Mouse (Mus musculus) limb, embryonic 10.5 days (tissue): Measurements from ENCODE around the gene Plbd2. TPM values are rescaled to one million over a fixed set of nuclear protein-coding genes. Genes with fewer than 3 reads are reported as not detected.
A peak's percentile ranks its signal among the peaks of the same experiment; 100 is the strongest.

Experiments
- DNase-seq: peaks from one replicate; pipeline ENCODE4 v3.0.0-alpha.2; 2017; ENCODE audit warnings: low spot score
- H3K27ac ChIP-seq: fragments of 300-500 bp; sonication (generic); 2 replicates; pipeline ENCODE4 v1.5.1; 2016; ENCODE audit warnings: mild to moderate bottlenecking
- H3K27me3 ChIP-seq: fragments of 300-500 bp; sonication (generic); 2 replicates; pipeline ENCODE4 v1.6.1; 2016; ENCODE audit warnings: low read depth, mild to moderate bottlenecking; ENCODE audit not compliant: poor library complexity, severe bottlenecking
- H3K36me3 ChIP-seq: fragments of 300-500 bp; sonication (generic); 2 replicates; pipeline ENCODE4 v1.6.1; 2016; ENCODE audit warnings: mild to moderate bottlenecking, moderate library complexity
- H3K4me1 ChIP-seq: fragments of 300-500 bp; sonication (generic); 2 replicates; pipeline ENCODE4 v1.6.1; 2016
- H3K4me3 ChIP-seq: fragments of 300-500 bp; sonication (generic); 2 replicates; pipeline ENCODE4 v1.5.1; 2016; ENCODE audit warnings: mild to moderate bottlenecking, moderate library complexity
- H3K9me3 ChIP-seq: fragments of 300-500 bp; sonication (generic); replicated peaks from 2 replicates; pipeline ENCODE4 v1.6.1; 2016; ENCODE audit warnings: mild to moderate bottlenecking
- WGBS: fragments of 180-500 bp; shearing (Covaris S2); methylation state at CpG from one replicate; pipeline ENCODE4 v1.1.7; 2016; 5-methylcytosine and 5-hydroxymethylcytosine counted together
- polyA plus RNA-seq: library from polyadenylated mRNA; unstranded; fragments of >200 nt; fragmentation: Nextera tagmentation; extraction: Ambion mirVana; gene quantifications from 2 replicates; pipeline ENCODE4 v1.2.1, GENCODE M21; 2016

The Plbd2 gene
- polyA plus RNA-seq, 1 experiment from 2014 or later = 43.1 TPM

GRCm38 (mm10) chr5:120465062-120465461 lies 38.4 kb downstream of the Plbd2 start:
- 47% methylated on average over 5 of the region's 5 CpGs for WGBS
- Histone ChIP-seq H3K27me3 (peaks cover 33% of the 10 kb centered on the region), H3K4me1 (peaks cover 11% of the 10 kb centered on the region), H3K9me3 (no peaks in the 10 kb centered on the region), H3K4me3 (no peak overlapping the region), H3K27ac (no peak overlapping the region), H3K36me3 (no peaks in the 10 kb centered on the region)
- peak; percentile 49 for DNase-seq

- Histone ChIP-seq H3K4me3 (no peak overlapping the region), H3K36me3 (no peaks in the 10 kb centered on the region), H3K9me3 (no peaks in the 10 kb centered on the region), H3K4me1 (peaks cover 11% of the 10 kb centered on the region), H3K27me3 (peaks cover 39% of the 10 kb centered on the region), H3K27ac (no peak overlapping the region)
- DNase-seq = peak; percentile 45
- 73% methylated on average over 4 of the region's 4 CpGs for WGBS
These were observed 39.1 kb downstream of the Plbd2 start for GRCm38 (mm10) chr5:120464321-120464720.

DNA sequence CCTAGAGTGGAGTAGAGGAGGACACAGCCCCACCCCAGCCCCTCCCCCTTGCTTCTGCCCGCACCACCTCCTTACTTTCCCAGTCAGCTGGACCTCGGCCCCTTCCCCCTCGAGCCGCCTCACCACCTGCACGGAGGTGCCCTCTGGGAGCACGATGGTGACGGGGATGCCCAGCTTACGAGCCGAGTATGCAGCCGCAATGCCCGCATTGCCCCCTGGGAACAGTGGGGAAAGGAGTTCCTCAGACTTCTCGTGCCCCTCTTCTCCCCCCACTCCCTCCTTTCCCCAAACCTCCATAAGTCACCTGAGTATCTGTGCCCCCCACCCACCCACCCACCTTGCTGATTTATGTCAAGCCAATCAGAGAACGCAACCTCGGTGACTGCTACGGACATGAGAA lies 41.5 kb downstream of the Plbd2 start:
- Histone ChIP-seq H3K27me3 (peaks cover 52% of the 10 kb centered on the region), H3K27ac (no peak overlapping the region), H3K4me3 (no peak overlapping the region), H3K36me3 (no peaks in the 10 kb centered on the region), H3K4me1 (peaks cover 13% of the 10 kb centered on the region), H3K9me3 (no peaks in the 10 kb centered on the region)
- 75% methylated on average over 15 of the region's 15 CpGs for WGBS
- DNase-seq = no peak

GRCm38 (mm10) chr5:120459133-120459532 lies 44.3 kb downstream of the Plbd2 start:
- no peak for DNase-seq
- no peak overlapping the region for H3K27ac ChIP-seq
- WGBS = 77% methylated on average over 10 of the region's 10 CpGs
- peaks cover 17% of the 10 kb centered on the region for H3K4me1 ChIP-seq
- H3K9me3 ChIP-seq = no peaks in the 10 kb centered on the region
- no peaks in the 10 kb centered on the region for H3K36me3 ChIP-seq
- no peak overlapping the region for H3K4me3 ChIP-seq
- H3K27me3 ChIP-seq = peaks cover 78% of the 10 kb centered on the region

DNA sequence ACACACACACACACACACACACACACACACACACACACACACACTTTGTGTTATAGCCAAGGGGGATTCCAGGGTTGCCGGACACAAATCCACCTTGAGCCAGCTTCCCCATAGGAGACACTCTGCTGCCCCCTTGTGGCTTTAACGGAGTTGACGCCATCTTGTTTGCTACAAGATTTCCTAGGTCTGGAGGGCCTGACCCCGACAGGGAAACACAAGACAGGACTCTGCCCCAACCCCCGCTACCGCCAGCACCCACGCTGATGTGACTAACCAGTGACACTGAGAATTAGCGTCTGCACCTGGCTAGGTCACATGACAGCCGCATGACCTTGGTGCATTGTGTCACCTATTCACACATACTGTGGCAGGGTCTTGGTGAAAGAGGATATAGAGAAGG lies 45.8 kb downstream of the Plbd2 start:
- 8% methylated on average over 9 of the region's 9 CpGs for WGBS
- no peak overlapping the region for H3K27ac ChIP-seq
- H3K4me3 ChIP-seq = no peak overlapping the region
- H3K36me3 ChIP-seq = no peaks in the 10 kb centered on the region
- H3K27me3 ChIP-seq = peaks cover 79% of the 10 kb centered on the region
- peak; percentile 89 for DNase-seq
- H3K9me3 ChIP-seq = no peaks in the 10 kb centered on the region
- peaks cover 14% of the 10 kb centered on the region for H3K4me1 ChIP-seq

DNA sequence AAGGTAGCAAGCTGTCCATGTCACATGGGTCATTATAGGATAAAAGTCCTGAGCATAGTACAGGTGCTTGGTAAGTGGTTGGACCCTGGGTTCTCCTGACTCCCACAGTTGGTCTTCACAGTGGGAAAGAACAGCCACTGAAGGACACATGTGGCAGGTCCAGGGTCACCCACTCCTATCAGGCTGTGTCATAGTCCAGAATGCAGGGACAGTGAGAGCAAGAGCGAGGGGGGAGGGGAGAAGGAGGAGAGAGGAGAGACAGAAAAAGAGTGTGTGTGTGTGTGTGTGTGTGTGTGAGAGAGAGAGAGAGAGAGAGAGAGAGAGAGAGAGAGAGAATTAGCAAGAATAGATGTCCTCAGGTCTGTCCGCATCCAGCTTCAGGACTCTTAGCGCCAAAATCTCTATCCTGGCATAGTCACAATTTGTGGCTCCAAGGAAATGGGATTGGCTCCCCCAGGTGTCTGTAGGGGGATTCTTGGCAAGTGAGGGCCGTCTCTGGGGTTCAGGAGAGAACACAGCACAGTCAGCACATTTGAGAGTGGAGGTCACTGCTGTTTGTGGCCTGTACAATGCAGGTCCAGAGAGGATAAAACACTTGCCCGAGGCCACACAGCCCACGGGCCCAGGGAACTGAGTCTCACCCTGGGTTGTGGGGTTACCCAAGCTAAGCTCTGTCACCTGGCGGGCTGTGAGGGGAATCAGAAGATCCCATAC lies 46.4 kb downstream of the Plbd2 start:
- 57% methylated on average over 7 of the region's 7 CpGs for WGBS
- Histone ChIP-seq H3K36me3 (no peaks in the 10 kb centered on the region), H3K4me3 (no peak overlapping the region), H3K27me3 (peaks cover 73% of the 10 kb centered on the region), H3K9me3 (no peaks in the 10 kb centered on the region), H3K4me1 (peaks cover 14% of the 10 kb centered on the region), H3K27ac (no peak overlapping the region)
- DNase-seq = no peak

DNA sequence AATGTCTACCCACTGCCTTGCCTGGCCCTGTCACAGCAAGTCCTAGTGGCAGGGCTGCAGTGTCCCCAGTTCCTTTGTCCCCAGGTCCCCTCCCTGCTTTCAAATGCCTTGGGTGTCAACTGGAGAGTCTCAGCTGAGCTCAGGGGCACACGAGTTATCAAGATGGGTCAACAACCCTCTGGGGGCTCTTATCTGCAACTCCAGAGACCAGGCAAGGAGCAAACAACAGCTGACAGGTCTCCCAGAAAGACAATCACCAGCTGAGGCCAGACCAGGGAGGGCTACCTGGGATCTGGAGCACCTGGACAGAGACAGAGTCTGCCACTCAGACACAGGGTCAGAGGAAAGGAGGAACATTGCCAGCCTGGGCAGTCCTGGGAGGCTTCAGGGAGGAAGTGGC lies 47.2 kb downstream of the Plbd2 start:
- Histone ChIP-seq H3K9me3 (no peaks in the 10 kb centered on the region), H3K4me1 (peaks cover 14% of the 10 kb centered on the region), H3K27me3 (peaks cover 66% of the 10 kb centered on the region), H3K27ac (no peak overlapping the region), H3K4me3 (no peak overlapping the region), H3K36me3 (no peaks in the 10 kb centered on the region)
- DNase-seq = no peak
- WGBS = 34% methylated on average over 1 of the region's 1 CpGs

DNA sequence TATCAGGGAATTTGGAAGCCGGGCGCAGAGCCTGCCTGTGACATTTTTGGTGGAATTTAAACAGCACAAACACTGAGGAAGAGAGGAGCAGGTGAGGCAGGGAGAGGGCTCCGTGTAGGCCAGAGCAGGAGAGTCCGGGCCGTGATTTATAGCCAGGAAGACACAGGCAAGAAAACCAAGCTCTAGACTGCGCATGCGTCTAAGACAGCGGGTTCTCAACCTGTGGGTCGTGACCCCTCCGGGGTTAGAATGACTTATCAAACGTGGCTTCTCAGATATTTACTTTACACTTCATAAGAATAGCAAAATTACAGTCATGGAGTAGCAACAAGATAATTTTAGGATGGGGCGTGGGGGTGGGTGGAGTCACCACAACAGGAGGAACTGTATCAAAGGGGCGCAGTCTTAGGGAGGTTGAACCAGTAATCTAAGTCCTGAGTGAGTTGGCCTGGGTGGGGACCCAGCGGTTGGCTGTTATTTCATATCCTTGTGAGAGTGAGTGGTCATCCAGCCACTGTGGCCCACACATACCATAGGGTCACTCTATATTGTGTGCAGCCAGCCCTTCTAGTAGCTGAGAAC lies 48.6 kb downstream of the Plbd2 start:
- Histone ChIP-seq H3K27ac (no peak overlapping the region), H3K9me3 (no peaks in the 10 kb centered on the region), H3K4me1 (peaks cover 14% of the 10 kb centered on the region), H3K27me3 (peaks cover 57% of the 10 kb centered on the region), H3K4me3 (0 out of 2 replicates have a peak overlapping the region, but pooled peaks have one; percentile 15), H3K36me3 (no peaks in the 10 kb centered on the region)
- 49% methylated on average over 14 of the region's 14 CpGs for WGBS
- DNase-seq = no peak

DNA sequence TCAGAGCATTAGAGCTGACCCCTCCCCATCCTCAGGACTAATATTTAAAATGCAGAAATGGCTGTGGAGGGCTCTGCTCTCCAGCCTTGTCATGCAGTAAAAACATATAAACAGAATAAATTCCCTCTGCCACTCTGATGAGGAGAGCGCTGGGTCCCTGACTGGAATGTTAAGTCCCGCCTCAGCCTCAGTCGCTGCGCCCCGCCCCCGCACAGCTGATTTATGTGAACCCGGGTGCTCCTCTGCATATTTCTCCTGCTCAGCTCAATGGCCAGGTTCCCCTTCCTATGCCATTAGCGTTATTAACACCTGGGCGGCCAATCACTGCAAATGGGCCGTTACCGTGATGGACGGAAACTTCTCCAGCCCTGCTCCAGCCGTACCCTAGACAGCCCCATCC lies 56.1 kb downstream of the Plbd2 start:
- DNase-seq = no peak
- no peaks in the 10 kb centered on the region for H3K9me3 ChIP-seq
- no peak overlapping the region for H3K4me3 ChIP-seq
- H3K27me3 ChIP-seq = peaks cover 49% of the 10 kb centered on the region
- H3K27ac ChIP-seq = no peak overlapping the region
- H3K4me1 ChIP-seq = peaks cover 5% of the 10 kb centered on the region
- 35% methylated on average over 13 of the region's 13 CpGs for WGBS
- H3K36me3 ChIP-seq = no peaks in the 10 kb centered on the region

- Histone ChIP-seq H3K36me3 (no peaks in the 10 kb centered on the region), H3K27me3 (peaks cover 95% of the 10 kb centered on the region), H3K9me3 (no peaks in the 10 kb centered on the region), H3K4me1 (peaks cover 37% of the 10 kb centered on the region), H3K27ac (no peak overlapping the region), H3K4me3 (peak overlapping the region; percentile 32)
- peak; percentile 99 for DNase-seq
- 5% methylated on average over 13 of the region's 14 CpGs for WGBS
These were observed 62.7 kb downstream of the Plbd2 start for GRCm38 (mm10) chr5:120440733-120441132.

GRCm38 (mm10) chr5:120439887-120440670 lies 63.3 kb downstream of the Plbd2 start:
- Histone ChIP-seq H3K36me3 (no peaks in the 10 kb centered on the region), H3K27me3 (peaks cover 95% of the 10 kb centered on the region), H3K4me1 (peaks cover 41% of the 10 kb centered on the region), H3K4me3 (peak overlapping the region; percentile 32), H3K9me3 (no peaks in the 10 kb centered on the region), H3K27ac (no peak overlapping the region)
- 2% methylated on average over 61 of the region's 61 CpGs for WGBS
- peak; percentile 60 for DNase-seq

DNA sequence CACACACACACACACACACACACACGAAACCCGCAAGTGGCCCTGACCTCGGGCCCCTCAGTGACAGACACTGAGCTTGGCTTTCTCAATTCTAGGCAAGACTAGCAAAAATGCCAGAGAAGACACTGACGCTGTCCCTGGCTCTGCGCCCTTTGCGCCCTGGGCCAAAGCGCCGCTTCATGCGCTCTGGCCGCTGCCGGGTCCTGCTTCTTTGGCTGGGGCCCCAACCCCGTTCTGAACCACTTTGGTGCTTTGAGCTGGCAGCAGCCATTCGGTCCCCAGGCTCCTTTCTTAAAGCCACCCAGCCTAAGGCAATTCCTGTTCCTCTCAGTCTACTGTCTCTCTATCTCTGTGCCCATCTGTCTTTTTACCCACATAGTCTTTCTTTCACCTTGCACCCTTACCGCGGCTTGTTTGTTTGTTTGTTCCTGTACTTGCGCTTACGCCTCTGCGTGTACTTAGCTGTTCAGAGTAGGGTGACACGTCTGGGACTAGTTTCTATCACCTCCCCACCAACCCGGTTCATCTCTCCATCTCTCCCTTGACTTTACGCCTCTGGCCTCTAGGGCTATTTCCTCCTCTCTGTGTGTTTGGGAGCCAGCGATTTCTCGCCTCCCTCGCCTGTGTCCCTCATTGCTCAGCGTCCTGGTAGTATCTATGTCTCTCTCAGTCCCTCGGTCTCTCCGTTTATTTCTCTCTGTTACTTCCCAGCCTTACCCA lies 64.3 kb downstream of the Plbd2 start:
- peak; percentile 49 for DNase-seq
- 1% methylated on average over 27 of the region's 27 CpGs for WGBS
- peaks cover 95% of the 10 kb centered on the region for H3K27me3 ChIP-seq
- no peaks in the 10 kb centered on the region for H3K36me3 ChIP-seq
- no peak overlapping the region for H3K4me3 ChIP-seq
- peaks cover 41% of the 10 kb centered on the region for H3K4me1 ChIP-seq
- no peaks in the 10 kb centered on the region for H3K9me3 ChIP-seq
- H3K27ac ChIP-seq = no peak overlapping the region
